Mouse (Mus musculus): ENCODE measurements around the gene Mgam. TPM values are rescaled to one million over a fixed set of nuclear protein-coding genes. Genes with fewer than 3 reads are reported as not detected.

Mgam gene
- polyA plus RNA-seq, 1 experiment from 2014 or later: 2.3 TPM

DNA sequence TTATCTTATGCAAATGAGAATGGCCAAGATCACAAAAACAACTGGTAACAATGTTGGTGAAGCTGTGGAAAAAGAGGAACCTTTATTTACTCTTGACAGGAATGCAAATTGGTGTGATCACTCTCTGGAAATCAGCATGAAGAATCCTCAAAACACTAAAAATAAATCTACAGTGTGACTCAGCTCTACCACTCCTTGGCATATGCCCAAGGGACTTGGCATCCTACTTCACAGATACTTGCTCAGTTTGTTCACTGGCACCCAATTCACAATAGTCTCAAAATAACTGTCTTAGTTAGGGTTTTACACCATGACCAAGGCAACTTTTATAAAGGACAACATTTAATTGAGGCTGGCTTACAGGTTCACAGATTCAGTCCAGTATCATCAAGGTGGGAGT is 21.2 kb upstream of the Mgam start:
- Histone ChIP-seq H3K4me3 (replicated peaks; ENCODE audit: low read depth, low read length) (no peak overlapping the region), H3K27ac (no peak overlapping the region), H3K4me1 (replicated peaks; ENCODE audit: insufficient read depth, low read length) (no peaks in the 10 kb centered on the region), H3K9me3 (replicated peaks; ENCODE audit: low read length) (no peaks in the 10 kb centered on the region), H3K27me3 (ENCODE audit: insufficient read depth, low read length) (no peaks in the 10 kb centered on the region), H3K9ac (ENCODE audit: low read depth, low read length) (no peak overlapping the region), H3K4me2 (ENCODE audit: low read length) (no peak overlapping the region), H3K36me3 (ENCODE audit: insufficient read depth, low read length) (no peaks in the 10 kb centered on the region)
- no peak for ATAC-seq (replicated peaks; ENCODE audit: low FRiP score, low read depth)
- no peak for TF ChIP-seq CTCF (IDR thresholded peaks at IDR 0.05; ENCODE audit: low read depth)
- no peak for DNase-seq (ENCODE audit: low spot score)

DNA sequence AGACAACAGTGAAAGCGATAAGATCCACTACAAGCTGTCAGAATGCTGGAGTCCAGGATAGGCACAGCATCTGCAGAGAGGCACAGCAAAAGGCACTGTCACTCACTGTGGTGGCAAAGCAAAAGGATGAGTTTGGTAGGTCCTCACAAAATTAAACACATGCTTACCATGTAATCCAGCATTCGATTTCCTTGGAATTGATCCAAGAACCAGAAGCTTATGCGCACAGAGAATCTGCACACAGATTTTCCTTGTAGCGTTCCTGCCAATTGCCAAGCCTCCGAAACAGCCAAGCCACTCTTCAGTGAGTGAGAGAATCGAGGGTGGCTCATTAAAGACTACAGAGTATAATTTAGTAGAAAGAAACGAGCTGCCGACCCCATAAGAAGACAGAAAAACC is 18.4 kb upstream of the Mgam start:
- DNase-seq (ENCODE audit: low spot score): no peak
- WGBS: 81% methylated on average over 8 of the region's 8 CpGs

DNA sequence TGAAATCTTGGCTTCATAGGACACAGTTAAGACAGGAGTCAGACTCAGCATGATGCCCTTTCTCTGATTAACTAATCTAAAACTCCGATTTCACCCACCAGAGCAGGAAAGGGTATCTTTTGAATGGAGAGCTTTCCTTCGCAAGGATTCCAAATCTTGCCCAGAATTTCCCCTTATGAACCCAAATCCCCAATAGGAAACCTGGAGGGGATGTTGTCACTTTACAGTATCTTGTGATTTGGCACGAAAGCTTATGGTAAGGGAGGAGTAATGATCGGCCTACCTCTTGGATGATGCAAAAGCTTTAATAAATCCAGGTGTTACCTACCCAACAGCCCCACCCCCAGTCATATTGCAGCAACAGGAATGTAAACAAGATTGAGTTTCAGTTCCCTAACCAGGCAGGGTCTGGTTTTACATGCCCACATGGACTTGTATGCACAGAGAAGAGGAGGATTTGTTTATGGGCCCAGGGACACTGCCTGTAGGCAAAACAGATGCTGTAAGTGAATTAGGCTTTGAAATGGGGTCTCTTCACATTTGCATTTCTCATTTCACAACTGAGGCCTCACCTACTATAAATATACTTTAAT is 15.3 kb upstream of the Mgam start, which contains the start of gene Tas2r138:
Gene Tas2r138, minus strand, starts transcription at position 51 of the 593 bp plus-strand sequence.
- DNase-seq (ENCODE audit: low spot score): no peak
- Histone ChIP-seq H3K9ac (ENCODE audit: low read depth, low read length) (no peak within 1 kb of the TSS), H3K4me2 (ENCODE audit: low read length) (no peak within 1 kb of the TSS), H3K27ac (no peak within 1 kb of the TSS), H3K4me3 (replicated peaks; ENCODE audit: low read depth, low read length) (no peak within 1 kb of the TSS), H3K4me1 (replicated peaks; ENCODE audit: insufficient read depth, low read length) (no peaks in the 10 kb centered on the region), H3K9me3 (replicated peaks; ENCODE audit: low read length) (no peaks in the 10 kb centered on the region), H3K36me3 (ENCODE audit: insufficient read depth, low read length) (no peaks in the 10 kb centered on the region), H3K27me3 (ENCODE audit: insufficient read depth, low read length) (no peaks in the 10 kb centered on the region)
- no peak for TF ChIP-seq CTCF (IDR thresholded peaks at IDR 0.05; ENCODE audit: low read depth)
- WGBS: 87% methylated on average over 4 of the region's 4 CpGs
- no peak for ATAC-seq (replicated peaks; ENCODE audit: low FRiP score, low read depth)

More for the DNA sequence above, 18.4 kb upstream of the Mgam start:
- Histone ChIP-seq H3K4me1 (replicated peaks; ENCODE audit: insufficient read depth, low read length) (no peaks in the 10 kb centered on the region), H3K4me2 (ENCODE audit: low read length) (no peak overlapping the region), H3K27me3 (ENCODE audit: insufficient read depth, low read length) (no peaks in the 10 kb centered on the region), H3K4me3 (replicated peaks; ENCODE audit: low read depth, low read length) (no peak overlapping the region), H3K36me3 (ENCODE audit: insufficient read depth, low read length) (no peaks in the 10 kb centered on the region), H3K27ac (no peak overlapping the region), H3K9ac (ENCODE audit: low read depth, low read length) (no peak overlapping the region), H3K9me3 (replicated peaks; ENCODE audit: low read length) (no peaks in the 10 kb centered on the region)
- ATAC-seq (replicated peaks; ENCODE audit: low FRiP score, low read depth): no peak
- TF ChIP-seq CTCF (IDR thresholded peaks at IDR 0.05; ENCODE audit: low read depth): no peak

GRCm38 (mm10) chr6:40617965-40618364 is 10.7 kb upstream of the Mgam start:
- H3K4me1 ChIP-seq (replicated peaks; ENCODE audit: insufficient read depth, low read length): no peaks in the 10 kb centered on the region
- no peak overlapping the region for H3K27ac ChIP-seq
- WGBS: 8% methylated on average over 2 of the region's 2 CpGs
- no peaks in the 10 kb centered on the region for H3K27me3 ChIP-seq (ENCODE audit: insufficient read depth, low read length)
- no peak overlapping the region for H3K4me2 ChIP-seq (ENCODE audit: low read length)
- H3K36me3 ChIP-seq (ENCODE audit: insufficient read depth, low read length): no peaks in the 10 kb centered on the region
- DNase-seq (ENCODE audit: low spot score) (peak; percentile 86), ATAC-seq (replicated peaks; ENCODE audit: low FRiP score, low read depth) (0 out of 2 replicates have a peak, but pooled peaks have one; percentile 65)
- TF ChIP-seq CTCF (IDR thresholded peaks at IDR 0.05; ENCODE audit: low read depth): peak; percentile 86
- no peak overlapping the region for H3K9ac ChIP-seq (ENCODE audit: low read depth, low read length)
- no peaks in the 10 kb centered on the region for H3K9me3 ChIP-seq (replicated peaks; ENCODE audit: low read length)
- no peak overlapping the region for H3K4me3 ChIP-seq (replicated peaks; ENCODE audit: low read depth, low read length)

GRCm38 (mm10) chr6:40626111-40626510 is 2.5 kb upstream of the Mgam start:
- no peak for TF ChIP-seq CTCF (IDR thresholded peaks at IDR 0.05; ENCODE audit: low read depth)
- H3K4me1 ChIP-seq (replicated peaks; ENCODE audit: insufficient read depth, low read length): no peaks in the 10 kb centered on the region
- no peak overlapping the region for H3K4me3 ChIP-seq (replicated peaks; ENCODE audit: low read depth, low read length)
- H3K4me2 ChIP-seq (ENCODE audit: low read length): no peak overlapping the region
- no peak overlapping the region for H3K27ac ChIP-seq
- no peaks in the 10 kb centered on the region for H3K36me3 ChIP-seq (ENCODE audit: insufficient read depth, low read length)
- no peaks in the 10 kb centered on the region for H3K27me3 ChIP-seq (ENCODE audit: insufficient read depth, low read length)
- no peaks in the 10 kb centered on the region for H3K9me3 ChIP-seq (replicated peaks; ENCODE audit: low read length)
- 0 out of 2 replicates have a peak, but pooled peaks have one; percentile 71 for ATAC-seq (replicated peaks; ENCODE audit: low FRiP score, low read depth)
- DNase-seq (ENCODE audit: low spot score): no peak
- H3K9ac ChIP-seq (ENCODE audit: low read depth, low read length): no peak overlapping the region
- WGBS: 20% methylated on average over 1 of the region's 1 CpGs

- Histone ChIP-seq H3K4me2 (ENCODE audit: low read length) (no peak overlapping the region), H3K36me3 (ENCODE audit: insufficient read depth, low read length) (no peaks in the 10 kb centered on the region), H3K4me3 (replicated peaks; ENCODE audit: low read depth, low read length) (no peak overlapping the region), H3K9ac (ENCODE audit: low read depth, low read length) (no peak overlapping the region), H3K9me3 (replicated peaks; ENCODE audit: low read length) (no peaks in the 10 kb centered on the region), H3K4me1 (replicated peaks; ENCODE audit: insufficient read depth, low read length) (no peaks in the 10 kb centered on the region), H3K27me3 (ENCODE audit: insufficient read depth, low read length) (no peaks in the 10 kb centered on the region), H3K27ac (no peak overlapping the region)
- no peak for TF ChIP-seq CTCF (IDR thresholded peaks at IDR 0.05; ENCODE audit: low read depth)
- WGBS: 71% methylated on average over 1 of the region's 1 CpGs
- peak; percentile 16 for DNase-seq (ENCODE audit: low spot score)
- ATAC-seq (replicated peaks; ENCODE audit: low FRiP score, low read depth): peak; percentile 77; the same call in 1 of the 2 replicates
Observed at GRCm38 (mm10) chr6:40634640-40635071, 6.0 kb downstream of the Mgam start.

DNA sequence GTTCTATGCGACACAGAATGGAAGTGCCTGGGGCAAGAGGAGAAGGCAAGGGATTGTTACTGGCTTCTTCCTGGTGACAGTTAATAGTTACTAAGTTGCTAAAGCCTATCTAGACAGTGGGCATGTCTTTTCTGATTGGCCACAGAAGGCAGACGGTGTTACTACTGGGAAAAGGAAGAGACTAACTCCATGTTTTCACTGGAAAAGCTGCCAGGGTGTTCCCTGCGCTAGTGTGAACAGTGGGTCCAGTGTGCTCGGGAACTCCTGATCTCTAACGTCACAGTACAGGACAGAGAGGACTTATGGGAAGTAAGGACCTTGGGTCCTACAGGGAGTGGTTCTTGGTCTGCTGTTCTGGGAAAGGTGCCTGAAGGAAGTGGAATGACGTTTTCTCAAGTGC is 6.9 kb downstream of the Mgam start:
- Histone ChIP-seq H3K9me3 (replicated peaks; ENCODE audit: low read length) (no peaks in the 10 kb centered on the region), H3K36me3 (ENCODE audit: insufficient read depth, low read length) (no peaks in the 10 kb centered on the region), H3K4me2 (ENCODE audit: low read length) (no peak overlapping the region), H3K27me3 (ENCODE audit: insufficient read depth, low read length) (no peaks in the 10 kb centered on the region), H3K4me1 (replicated peaks; ENCODE audit: insufficient read depth, low read length) (no peaks in the 10 kb centered on the region), H3K27ac (no peak overlapping the region), H3K9ac (ENCODE audit: low read depth, low read length) (no peak overlapping the region), H3K4me3 (replicated peaks; ENCODE audit: low read depth, low read length) (no peak overlapping the region)
- no peak for TF ChIP-seq CTCF (IDR thresholded peaks at IDR 0.05; ENCODE audit: low read depth)
- ATAC-seq (replicated peaks; ENCODE audit: low FRiP score, low read depth) (no peak), DNase-seq (ENCODE audit: low spot score) (no peak)
- WGBS: 79% methylated on average over 6 of the region's 6 CpGs
